Mouse (Mus musculus) hindbrain, embryonic 15.5 days (tissue): ENCODE data around the gene Cd24a. TPM values are rescaled to one million over a fixed set of nuclear protein-coding genes. Genes with fewer than 3 reads are reported as not detected.

ENCODE experiments used
- ATAC-seq: fragments of 200-750 bp; cut with Nextera tagmentation; 2 replicates; pipeline ENCODE4 v1.8.0; 2017; ENCODE audit warnings: low read depth, moderate number of reproducible peaks, moderate TSS enrichment; ENCODE audit not compliant: low FRiP score
- H3K27ac ChIP-seq: fragments of 300-500 bp; sonication (generic); replicated peaks from 2 replicates; pipeline ENCODE4 v1.5.1; 2015; ENCODE audit warnings: mild to moderate bottlenecking, inconsistent platforms
- H3K27me3 ChIP-seq: fragments of 300-500 bp; sonication (generic); 2 replicates; pipeline ENCODE4 v1.6.1; 2015; ENCODE audit warnings: control low read depth, inconsistent platforms
- H3K36me3 ChIP-seq: fragments of 300-500 bp; sonication (generic); 2 replicates; pipeline ENCODE4 v1.6.1; 2015; ENCODE audit warnings: control low read depth, inconsistent platforms
- H3K4me1 ChIP-seq: fragments of 300-500 bp; sonication (generic); replicated peaks from 2 replicates; pipeline ENCODE4 v1.6.1; 2015; ENCODE audit warnings: control low read depth, inconsistent platforms
- H3K4me2 ChIP-seq: fragments of 300-500 bp; sonication (generic); 2 replicates; pipeline ENCODE4 v1.6.1; 2015; ENCODE audit warnings: moderate library complexity, mild to moderate bottlenecking, inconsistent platforms
- H3K4me3 ChIP-seq: fragments of 300-500 bp; sonication (generic); 2 replicates; pipeline ENCODE4 v1.5.1; 2015; ENCODE audit warnings: mild to moderate bottlenecking, inconsistent platforms
- H3K9ac ChIP-seq: fragments of 300-500 bp; sonication (generic); 2 replicates; pipeline ENCODE4 v1.6.1; 2015; ENCODE audit warnings: inconsistent platforms
- H3K9me3 ChIP-seq: fragments of 300-500 bp; sonication (generic); 2 replicates; pipeline ENCODE4 v1.6.1; 2016; ENCODE audit warnings: control low read depth, inconsistent platforms
- WGBS: fragments of 180-500 bp; shearing (Covaris S2); methylation state at CpG from one replicate; pipeline ENCODE4 v1.1.7; 2015; 5-methylcytosine and 5-hydroxymethylcytosine counted together
- polyA plus RNA-seq: library from polyadenylated mRNA; unstranded; fragments of >200 nt; fragmentation: Nextera tagmentation; extraction: Ambion mirVana; gene quantifications from 2 replicates; pipeline ENCODE4 v1.2.1, GENCODE M21; 2015

Cd24a gene
- polyA plus RNA-seq, 1 experiment from 2014 or later = 685 TPM

- Histone ChIP-seq H3K36me3 (peaks cover 15% of the 10 kb centered on the region), H3K27me3 (no peaks in the 10 kb centered on the region), H3K27ac (no peak overlapping the region), H3K4me1 (no peaks in the 10 kb centered on the region), H3K9me3 (no peaks in the 10 kb centered on the region), H3K4me2 (no peak overlapping the region), H3K4me3 (no peak overlapping the region), H3K9ac (no peak overlapping the region)
- 77% methylated on average over 8 of the region's 8 CpGs for WGBS
- no peak for ATAC-seq
Measured at GRCm38 (mm10) chr10:43588470-43589177, 10.5 kb downstream of the Cd24a start.

GRCm38 (mm10) chr10:43591477-43591876 is 13.4 kb downstream of the Cd24a start:
- Histone ChIP-seq H3K9me3 (no peaks in the 10 kb centered on the region), H3K36me3 (no peaks in the 10 kb centered on the region), H3K4me3 (no peak overlapping the region), H3K9ac (no peak overlapping the region), H3K4me2 (no peak overlapping the region), H3K4me1 (no peaks in the 10 kb centered on the region), H3K27ac (no peak overlapping the region), H3K27me3 (no peaks in the 10 kb centered on the region)
- 90% methylated on average over 10 of the region's 10 CpGs for WGBS
- no peak for ATAC-seq

GRCm38 (mm10) chr10:43593182-43593581 is 15.1 kb downstream of the Cd24a start:
- H3K27me3 ChIP-seq = no peaks in the 10 kb centered on the region
- H3K4me3 ChIP-seq = no peak overlapping the region
- H3K36me3 ChIP-seq = no peaks in the 10 kb centered on the region
- no peak for ATAC-seq
- no peak overlapping the region for H3K27ac ChIP-seq
- H3K9me3 ChIP-seq = no peaks in the 10 kb centered on the region
- H3K4me2 ChIP-seq = no peak overlapping the region
- WGBS = 83% methylated on average over 5 of the region's 5 CpGs
- H3K4me1 ChIP-seq = no peaks in the 10 kb centered on the region
- H3K9ac ChIP-seq = no peak overlapping the region

GRCm38 (mm10) chr10:43594187-43594586 is 16.1 kb downstream of the Cd24a start:
- H3K4me2 ChIP-seq = no peak overlapping the region
- no peaks in the 10 kb centered on the region for H3K4me1 ChIP-seq
- no peak overlapping the region for H3K27ac ChIP-seq

GRCm38 (mm10) chr10:43594894-43595293 is 16.8 kb downstream of the Cd24a start:
- no peak overlapping the region for H3K9ac ChIP-seq
- no peaks in the 10 kb centered on the region for H3K27me3 ChIP-seq
- H3K27ac ChIP-seq = no peak overlapping the region
- ATAC-seq = no peak
- WGBS = 76% methylated on average over 3 of the region's 3 CpGs
- no peak overlapping the region for H3K4me3 ChIP-seq
- no peak overlapping the region for H3K4me2 ChIP-seq
- no peaks in the 10 kb centered on the region for H3K36me3 ChIP-seq
- H3K9me3 ChIP-seq = no peaks in the 10 kb centered on the region
- H3K4me1 ChIP-seq = no peaks in the 10 kb centered on the region

More at GRCm38 (mm10) chr10:43594187-43594586, 16.1 kb downstream of the Cd24a start:
- Histone ChIP-seq H3K27me3 (no peaks in the 10 kb centered on the region), H3K4me3 (no peak overlapping the region), H3K36me3 (no peaks in the 10 kb centered on the region), H3K9ac (no peak overlapping the region), H3K9me3 (no peaks in the 10 kb centered on the region)
- no peak for ATAC-seq
- 88% methylated on average over 2 of the region's 2 CpGs for WGBS

- Histone ChIP-seq H3K4me2 (no peak overlapping the region), H3K27ac (no peak overlapping the region), H3K4me1 (peaks cover 14% of the 10 kb centered on the region), H3K9ac (no peak overlapping the region), H3K36me3 (no peaks in the 10 kb centered on the region), H3K9me3 (no peaks in the 10 kb centered on the region), H3K4me3 (no peak overlapping the region), H3K27me3 (no peaks in the 10 kb centered on the region)
- WGBS = 93% methylated on average over 2 of the region's 2 CpGs
- ATAC-seq = no peak
Measured at GRCm38 (mm10) chr10:43598067-43598726, 20.1 kb downstream of the Cd24a start.

- Histone ChIP-seq H3K4me3 (no peak overlapping the region), H3K36me3 (no peaks in the 10 kb centered on the region), H3K9me3 (no peaks in the 10 kb centered on the region), H3K4me1 (peaks cover 14% of the 10 kb centered on the region), H3K27me3 (no peaks in the 10 kb centered on the region), H3K4me2 (no peak overlapping the region), H3K9ac (no peak overlapping the region), H3K27ac (peak overlapping the region; percentile 66)
- no peak for ATAC-seq
- 86% methylated on average over 1 of the region's 1 CpGs for WGBS
Measured at GRCm38 (mm10) chr10:43601039-43601438, 23.0 kb downstream of the Cd24a start.

- Histone ChIP-seq H3K9ac (no peak overlapping the region), H3K9me3 (no peaks in the 10 kb centered on the region), H3K36me3 (no peaks in the 10 kb centered on the region), H3K27ac (peak overlapping the region; percentile 66), H3K4me3 (no peak overlapping the region), H3K27me3 (no peaks in the 10 kb centered on the region), H3K4me1 (peaks cover 14% of the 10 kb centered on the region), H3K4me2 (0 out of 2 replicates have a peak overlapping the region, but pooled peaks have one; percentile 22)
- ATAC-seq = peak; percentile 69; the same call in 1 of the 2 replicates
- 35% methylated on average over 14 of the region's 14 CpGs for WGBS
Measured at GRCm38 (mm10) chr10:43601511-43602396, 23.7 kb downstream of the Cd24a start.

- WGBS = 92% methylated on average over 4 of the region's 4 CpGs
- Histone ChIP-seq H3K9me3 (no peaks in the 10 kb centered on the region), H3K27me3 (no peaks in the 10 kb centered on the region), H3K36me3 (no peaks in the 10 kb centered on the region), H3K4me3 (no peak overlapping the region), H3K4me1 (peaks cover 14% of the 10 kb centered on the region), H3K27ac (no peak overlapping the region), H3K9ac (no peak overlapping the region), H3K4me2 (no peak overlapping the region)
- ATAC-seq = no peak
Measured at GRCm38 (mm10) chr10:43603975-43604686, 26.0 kb downstream of the Cd24a start.

GRCm38 (mm10) chr10:43604687-43605250 is 26.7 kb downstream of the Cd24a start:
- no peak overlapping the region for H3K9ac ChIP-seq
- peaks cover 14% of the 10 kb centered on the region for H3K4me1 ChIP-seq
- H3K4me3 ChIP-seq = no peak overlapping the region
- ATAC-seq = no peak
- no peak overlapping the region for H3K27ac ChIP-seq
- H3K9me3 ChIP-seq = no peaks in the 10 kb centered on the region
- no peaks in the 10 kb centered on the region for H3K27me3 ChIP-seq
- H3K36me3 ChIP-seq = no peaks in the 10 kb centered on the region
- 85% methylated on average over 10 of the region's 10 CpGs for WGBS
- H3K4me2 ChIP-seq = no peak overlapping the region

GRCm38 (mm10) chr10:43605901-43606300 is 27.8 kb downstream of the Cd24a start:
- no peak overlapping the region for H3K9ac ChIP-seq
- H3K27ac ChIP-seq = no peak overlapping the region
- WGBS = 72% methylated on average over 7 of the region's 7 CpGs
- no peak for ATAC-seq
- H3K36me3 ChIP-seq = no peaks in the 10 kb centered on the region
- H3K4me1 ChIP-seq = peaks cover 14% of the 10 kb centered on the region
- no peaks in the 10 kb centered on the region for H3K27me3 ChIP-seq
- no peak overlapping the region for H3K4me2 ChIP-seq
- H3K4me3 ChIP-seq = no peak overlapping the region
- no peaks in the 10 kb centered on the region for H3K9me3 ChIP-seq
